Mouse (Mus musculus) kidney, postnatal 0 days (tissue): ENCODE measurements around the gene Xpot. TPM values are rescaled to one million over a fixed set of nuclear protein-coding genes. Genes with fewer than 3 reads are reported as not detected.

Source experiments
- ATAC-seq: fragments of 200-750 bp; cut with Nextera tagmentation; replicated peaks from 2 replicates; pipeline ENCODE4 v1.8.0; 2017; ENCODE audit warnings: low read depth, moderate number of reproducible peaks, moderate TSS enrichment, moderate library complexity; ENCODE audit not compliant: low FRiP score
- DNase-seq: peaks from one replicate; pipeline ENCODE4 v3.0.0-alpha.2; 2016; ENCODE audit warnings: low spot score
- H3K27ac ChIP-seq: fragments of 300-500 bp; sonication (generic); 2 replicates; pipeline ENCODE4 v1.5.1; 2014; ENCODE audit warnings: mild to moderate bottlenecking
- H3K27me3 ChIP-seq: fragments of 300-500 bp; sonication (generic); 2 replicates; pipeline ENCODE4 v1.6.1; 2014; ENCODE audit warnings: low read length, mixed read lengths; ENCODE audit not compliant: insufficient read depth
- H3K36me3 ChIP-seq: fragments of 300-500 bp; sonication (generic); 2 replicates; pipeline ENCODE4 v1.6.1; 2014; ENCODE audit warnings: low read length, mixed read lengths; ENCODE audit not compliant: insufficient read depth
- H3K4me1 ChIP-seq: fragments of 300-500 bp; sonication (generic); replicated peaks from 2 replicates; pipeline ENCODE4 v1.6.1; 2014; ENCODE audit warnings: antibody characterized with exemption, low read length, mixed read lengths; ENCODE audit not compliant: insufficient read depth
- H3K4me2 ChIP-seq: fragments of 300-500 bp; sonication (generic); 2 replicates; pipeline ENCODE4 v1.6.1; 2014; ENCODE audit warnings: mild to moderate bottlenecking, low read length, moderate library complexity, mixed read lengths
- H3K4me3 ChIP-seq: fragments of 300-500 bp; sonication (generic); replicated peaks from 2 replicates; pipeline ENCODE4 v1.5.1; 2014; ENCODE audit warnings: low read depth, low read length
- H3K9ac ChIP-seq: fragments of 300-500 bp; sonication (generic); 2 replicates; pipeline ENCODE4 v1.6.1; 2014; ENCODE audit warnings: low read depth, low read length
- H3K9me3 ChIP-seq: fragments of 300-500 bp; sonication (generic); replicated peaks from 2 replicates; pipeline ENCODE4 v1.6.1; 2016; ENCODE audit warnings: low read length, inconsistent platforms, mixed read lengths
- CTCF ChIP-seq: IDR thresholded peaks from 2 replicates; pipeline ENCODE4 v1.5.1; 2016; ENCODE audit warnings: antibody characterized with exemption, low read depth, mild to moderate bottlenecking, moderate library complexity
- WGBS: fragments of 180-500 bp; shearing (Covaris S2); extraction: QIAGEN DNeasy Blood & Tissue Kit; methylation state at CpG from one replicate; pipeline ENCODE4 v1.1.7; 2014; 5-methylcytosine and 5-hydroxymethylcytosine counted together
- polyA plus RNA-seq: library from polyadenylated mRNA; unstranded; fragments of >200 nt; fragmentation: Nextera tagmentation; extraction: Ambion mirVana; gene quantifications from 2 replicates; pipeline ENCODE4 v1.2.1, GENCODE M21; 2015

The Xpot gene
- polyA plus RNA-seq, 1 experiment from 2014 or later = 33.0 TPM

DNA sequence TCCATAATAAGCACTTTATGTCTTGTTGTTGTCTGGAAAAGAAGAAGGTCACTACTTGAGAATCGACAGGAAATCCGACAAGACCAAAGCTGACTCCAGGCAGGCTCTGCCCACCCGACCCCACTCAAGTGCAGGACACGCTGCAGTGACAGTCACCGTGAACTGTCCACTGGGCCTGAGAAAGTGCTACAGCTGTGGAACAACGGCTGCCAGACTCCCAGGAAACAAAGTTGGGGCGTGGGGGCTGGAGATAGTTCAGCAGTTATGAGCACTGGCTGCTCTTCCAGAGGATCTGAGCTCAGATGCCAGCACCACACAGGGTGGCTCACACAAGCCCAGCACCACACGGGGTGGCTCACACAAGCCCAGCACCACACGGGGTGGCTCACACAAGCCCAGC, 49.8 kb downstream of the Xpot start:
- H3K4me1 ChIP-seq = no peaks in the 10 kb centered on the region
- no peak overlapping the region for H3K9ac ChIP-seq
- DNase-seq (no peak), ATAC-seq (no peak)
- H3K4me2 ChIP-seq = no peak overlapping the region
- H3K4me3 ChIP-seq = no peak overlapping the region
- no peaks in the 10 kb centered on the region for H3K27me3 ChIP-seq
- H3K27ac ChIP-seq = no peak overlapping the region
- no peak for TF ChIP-seq CTCF
- H3K9me3 ChIP-seq = no peaks in the 10 kb centered on the region
- peaks cover 23% of the 10 kb centered on the region; the same call in 1 of the 2 replicates for H3K36me3 ChIP-seq
- 72% methylated on average over 9 of the region's 9 CpGs for WGBS

DNA sequence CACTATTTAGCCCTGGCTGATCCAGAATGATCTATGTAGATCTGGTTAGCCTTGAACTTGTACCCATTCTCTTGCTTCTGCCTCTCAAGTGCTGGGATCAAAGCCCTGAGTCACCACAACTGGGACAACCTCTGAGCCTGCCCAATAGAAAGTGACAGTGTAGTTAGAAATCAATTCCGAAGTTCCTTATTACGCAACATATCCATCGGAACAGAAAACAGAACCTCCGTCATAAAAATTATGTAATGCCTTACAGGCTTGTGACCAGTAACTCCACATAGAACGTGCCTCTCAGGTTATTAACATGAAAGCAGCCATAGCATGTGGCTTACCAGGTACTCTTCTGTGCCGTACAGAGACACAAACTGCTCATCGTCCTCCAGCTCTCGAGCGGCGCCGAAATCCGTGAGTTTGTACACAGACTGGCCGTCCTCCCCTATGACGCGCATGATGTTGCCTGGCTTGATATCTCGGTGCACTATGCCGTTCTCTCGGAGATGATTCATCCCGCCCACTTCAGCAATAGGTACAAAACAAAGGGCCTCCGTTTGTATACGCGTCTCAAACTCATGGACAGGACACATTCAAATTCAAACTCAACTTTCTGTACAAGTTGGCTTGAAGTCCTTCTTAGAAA, 54.5 kb downstream of the Xpot start:
- no peak overlapping the region for H3K9ac ChIP-seq
- no peaks in the 10 kb centered on the region for H3K27me3 ChIP-seq
- 96% methylated on average over 22 of the region's 22 CpGs for WGBS
- no peaks in the 10 kb centered on the region for H3K4me1 ChIP-seq
- no peak overlapping the region for H3K27ac ChIP-seq
- no peaks in the 10 kb centered on the region for H3K9me3 ChIP-seq
- no peak for TF ChIP-seq CTCF
- no peak for ATAC-seq
- no peak for DNase-seq
- H3K4me3 ChIP-seq = no peak overlapping the region
- H3K36me3 ChIP-seq = peaks cover 45% of the 10 kb centered on the region
- no peak overlapping the region for H3K4me2 ChIP-seq

DNA sequence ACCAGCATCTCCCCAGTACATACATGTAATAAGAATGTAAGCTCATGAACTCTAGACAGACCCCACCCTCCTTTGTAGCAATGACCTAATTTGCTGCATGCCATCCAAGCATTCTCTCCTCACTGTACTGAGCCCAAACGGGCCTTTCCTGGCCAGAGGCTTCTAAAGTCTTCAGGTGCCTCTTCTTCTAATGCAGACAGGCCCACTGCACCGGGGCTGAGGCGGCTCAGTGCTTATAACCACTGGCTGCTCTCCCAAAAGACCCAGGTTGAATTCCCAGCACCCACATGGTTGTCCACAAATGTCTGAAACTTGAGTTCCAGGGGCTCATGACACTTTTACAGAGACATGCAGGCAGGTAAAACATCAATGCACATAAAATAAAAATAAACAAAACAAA, 55.1 kb downstream of the Xpot start:
- Histone ChIP-seq H3K4me3 (no peak overlapping the region), H3K36me3 (peaks cover 45% of the 10 kb centered on the region), H3K9ac (no peak overlapping the region), H3K27ac (no peak overlapping the region), H3K27me3 (no peaks in the 10 kb centered on the region), H3K4me2 (no peak overlapping the region), H3K9me3 (no peaks in the 10 kb centered on the region), H3K4me1 (no peaks in the 10 kb centered on the region)
- WGBS = 97% methylated on average over 3 of the region's 3 CpGs
- no peak for TF ChIP-seq CTCF
- DNase-seq = no peak
- ATAC-seq = no peak

DNA sequence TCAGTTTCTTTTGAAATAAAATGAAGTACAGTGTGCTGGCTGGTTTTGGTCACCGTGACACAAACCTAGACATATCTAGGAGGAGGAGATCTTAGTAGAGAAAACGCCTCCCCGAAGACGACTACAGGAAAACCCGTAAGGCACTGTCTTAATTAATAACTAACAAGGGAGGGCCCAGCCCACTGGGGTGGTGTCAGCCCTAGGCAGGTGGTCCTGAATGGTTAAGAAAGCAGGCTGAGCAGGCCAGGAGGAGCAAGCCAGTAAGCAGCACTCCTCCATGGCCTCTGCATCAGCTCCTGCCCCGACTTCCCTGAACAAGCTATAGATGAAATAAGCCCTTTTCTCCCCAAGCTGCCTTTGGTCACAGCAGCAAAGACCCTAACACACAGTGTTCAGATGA, 56.3 kb downstream of the Xpot start:
- Histone ChIP-seq H3K4me3 (no peak overlapping the region), H3K9ac (no peak overlapping the region), H3K27me3 (no peaks in the 10 kb centered on the region), H3K27ac (no peak overlapping the region), H3K4me1 (no peaks in the 10 kb centered on the region), H3K4me2 (no peak overlapping the region), H3K9me3 (no peaks in the 10 kb centered on the region), H3K36me3 (peaks cover 53% of the 10 kb centered on the region)
- no peak for TF ChIP-seq CTCF
- ATAC-seq (no peak), DNase-seq (no peak)
- WGBS = 67% methylated on average over 6 of the region's 6 CpGs

DNA sequence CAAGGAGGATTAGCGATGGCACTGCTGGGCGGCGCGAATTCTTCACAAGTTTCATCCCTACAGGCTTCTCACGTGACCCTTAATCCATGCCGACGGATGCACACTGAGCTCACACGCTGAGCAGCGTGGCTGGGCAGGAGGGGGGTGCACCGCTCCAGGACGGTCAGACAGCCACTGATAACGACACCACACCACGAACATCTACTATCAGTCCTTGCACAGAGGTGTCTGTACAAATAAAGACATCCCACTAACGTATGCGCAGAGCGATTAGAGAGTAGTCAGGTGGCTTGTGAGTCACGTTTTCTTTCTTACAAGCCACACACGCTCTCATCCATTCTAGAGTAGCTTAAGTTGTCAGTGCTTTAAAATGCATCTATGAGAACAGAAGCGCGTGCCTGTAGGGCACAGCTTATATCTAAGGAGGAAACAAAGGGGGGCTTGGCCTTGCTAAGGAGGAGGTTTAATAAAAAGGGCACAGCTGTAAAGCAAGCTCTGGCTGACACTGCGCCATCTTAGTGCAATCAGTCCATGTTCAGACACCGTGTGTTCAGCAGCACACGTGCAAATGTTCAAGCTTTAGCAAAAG, 57.0 kb downstream of the Xpot start:
- Histone ChIP-seq H3K9me3 (no peaks in the 10 kb centered on the region), H3K27ac (no peak overlapping the region), H3K4me3 (no peak overlapping the region), H3K27me3 (no peaks in the 10 kb centered on the region), H3K4me2 (no peak overlapping the region), H3K36me3 (peaks cover 55% of the 10 kb centered on the region), H3K4me1 (no peaks in the 10 kb centered on the region), H3K9ac (no peak overlapping the region)
- WGBS = 37% methylated on average over 23 of the region's 23 CpGs
- DNase-seq (peak; percentile 15), ATAC-seq (peak; percentile 29; the same call in 1 of the 2 replicates)
- no peak for TF ChIP-seq CTCF

DNA sequence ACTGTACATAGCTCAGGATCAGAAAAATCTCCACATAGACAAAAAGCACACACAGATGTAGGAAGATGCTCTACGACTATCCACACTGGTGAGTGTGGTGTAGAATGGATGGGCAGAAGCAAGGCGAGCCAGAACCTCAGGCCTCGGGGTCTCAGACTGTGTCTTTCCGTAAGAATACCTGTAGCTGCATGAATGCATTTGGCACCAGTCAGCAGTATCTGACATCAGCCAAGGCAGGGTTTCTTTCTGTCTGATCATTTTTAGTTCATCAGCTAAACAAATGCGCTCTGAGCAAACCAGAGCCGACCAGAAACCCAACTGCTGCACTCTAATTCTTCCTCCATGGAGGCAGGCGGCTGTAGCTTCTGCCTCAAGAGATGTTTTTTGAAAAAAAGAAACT, 57.6 kb downstream of the Xpot start:
- no peak for TF ChIP-seq CTCF
- WGBS = 86% methylated on average over 7 of the region's 7 CpGs
- DNase-seq (no peak), ATAC-seq (no peak)
- H3K4me2 ChIP-seq = no peak overlapping the region
- no peaks in the 10 kb centered on the region for H3K9me3 ChIP-seq
- peaks cover 60% of the 10 kb centered on the region for H3K36me3 ChIP-seq
- no peaks in the 10 kb centered on the region for H3K27me3 ChIP-seq
- no peak overlapping the region for H3K9ac ChIP-seq
- no peaks in the 10 kb centered on the region for H3K4me1 ChIP-seq
- no peak overlapping the region for H3K27ac ChIP-seq
- H3K4me3 ChIP-seq = no peak overlapping the region

DNA sequence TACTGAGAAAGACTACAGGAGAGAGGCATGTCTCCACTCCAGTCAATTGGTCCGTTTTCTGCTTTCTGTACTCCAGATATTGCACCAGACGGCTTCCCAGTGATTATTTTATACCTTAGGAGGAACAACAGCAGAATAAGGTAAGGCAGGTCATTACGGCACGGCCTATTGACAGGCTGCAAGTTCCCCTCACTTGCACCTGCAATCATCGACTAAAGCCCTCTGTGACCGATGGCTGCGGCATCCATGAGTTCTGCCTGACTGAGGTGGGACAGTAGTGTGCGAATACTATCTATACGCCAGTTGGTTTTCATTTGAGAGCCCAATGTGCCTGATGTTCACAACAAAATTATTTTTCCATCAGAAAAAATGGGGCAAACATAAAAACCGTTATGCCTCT, 58.1 kb downstream of the Xpot start:
- no peak for TF ChIP-seq CTCF
- H3K9ac ChIP-seq = no peak overlapping the region
- H3K4me1 ChIP-seq = no peaks in the 10 kb centered on the region
- no peak overlapping the region for H3K27ac ChIP-seq
- WGBS = 97% methylated on average over 10 of the region's 10 CpGs
- H3K27me3 ChIP-seq = no peaks in the 10 kb centered on the region
- no peak for DNase-seq
- no peak overlapping the region for H3K4me3 ChIP-seq
- no peak overlapping the region for H3K4me2 ChIP-seq
- H3K9me3 ChIP-seq = no peaks in the 10 kb centered on the region
- no peak for ATAC-seq
- H3K36me3 ChIP-seq = peaks cover 62% of the 10 kb centered on the region
